Mouse (Mus musculus): Measurements from ENCODE around the gene Zfyve28. TPM values are rescaled to one million over a fixed set of nuclear protein-coding genes. Genes with fewer than 3 reads are reported as not detected.

The Zfyve28 gene
- polyA plus RNA-seq, 1 experiment from 2014 or later, result 0.72 TPM

DNA sequence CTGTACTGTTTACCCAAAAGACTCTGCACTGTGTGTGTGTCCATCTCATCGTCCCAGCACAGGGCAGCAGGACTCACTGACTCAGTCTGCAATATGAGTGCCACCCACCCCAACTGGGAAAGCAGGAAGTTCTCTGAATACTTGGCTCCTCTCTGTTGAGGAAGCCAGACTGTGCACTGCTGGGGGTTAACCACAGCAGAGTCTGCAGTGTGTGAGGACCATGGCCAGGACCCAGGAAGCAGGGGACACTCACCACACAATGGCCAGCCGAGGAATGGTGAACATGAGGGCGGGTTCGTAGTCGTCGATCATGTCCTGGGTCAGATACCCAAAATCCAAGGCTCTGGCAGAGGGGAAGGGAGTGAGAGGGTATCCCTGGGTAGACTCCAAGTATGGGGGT, 56.3 kb downstream of the Zfyve28 start:
- no peak for ATAC-seq (replicated peaks; ENCODE audit: extremely low read depth, insufficient read depth, low FRiP score)
- H3K27ac ChIP-seq (ENCODE audit: low read length), result peak overlapping the region; percentile 17; the same call in 1 of the 2 replicates
- H3K4me3 ChIP-seq (ENCODE audit: low read length), result no peak overlapping the region
- no peaks in the 10 kb centered on the region for H3K9me3 ChIP-seq (replicated peaks; ENCODE audit: control insufficient read depth, low read length)
- 83% methylated on average over 6 of the region's 6 CpGs for WGBS
- no peaks in the 10 kb centered on the region for H3K27me3 ChIP-seq (ENCODE audit: control insufficient read depth, insufficient read depth, low read length)
- H3K9ac ChIP-seq (ENCODE audit: low read length), result no peak overlapping the region
- peaks cover 7% of the 10 kb centered on the region for H3K4me1 ChIP-seq (ENCODE audit: control insufficient read depth, insufficient read depth, low read length)
- 0 out of 2 replicates have a peak overlapping the region, but pooled peaks have one; percentile 10 for H3K4me2 ChIP-seq (ENCODE audit: low read depth, low read length)
- H3K36me3 ChIP-seq (ENCODE audit: control insufficient read depth, insufficient read depth), result no peaks in the 10 kb centered on the region

DNA sequence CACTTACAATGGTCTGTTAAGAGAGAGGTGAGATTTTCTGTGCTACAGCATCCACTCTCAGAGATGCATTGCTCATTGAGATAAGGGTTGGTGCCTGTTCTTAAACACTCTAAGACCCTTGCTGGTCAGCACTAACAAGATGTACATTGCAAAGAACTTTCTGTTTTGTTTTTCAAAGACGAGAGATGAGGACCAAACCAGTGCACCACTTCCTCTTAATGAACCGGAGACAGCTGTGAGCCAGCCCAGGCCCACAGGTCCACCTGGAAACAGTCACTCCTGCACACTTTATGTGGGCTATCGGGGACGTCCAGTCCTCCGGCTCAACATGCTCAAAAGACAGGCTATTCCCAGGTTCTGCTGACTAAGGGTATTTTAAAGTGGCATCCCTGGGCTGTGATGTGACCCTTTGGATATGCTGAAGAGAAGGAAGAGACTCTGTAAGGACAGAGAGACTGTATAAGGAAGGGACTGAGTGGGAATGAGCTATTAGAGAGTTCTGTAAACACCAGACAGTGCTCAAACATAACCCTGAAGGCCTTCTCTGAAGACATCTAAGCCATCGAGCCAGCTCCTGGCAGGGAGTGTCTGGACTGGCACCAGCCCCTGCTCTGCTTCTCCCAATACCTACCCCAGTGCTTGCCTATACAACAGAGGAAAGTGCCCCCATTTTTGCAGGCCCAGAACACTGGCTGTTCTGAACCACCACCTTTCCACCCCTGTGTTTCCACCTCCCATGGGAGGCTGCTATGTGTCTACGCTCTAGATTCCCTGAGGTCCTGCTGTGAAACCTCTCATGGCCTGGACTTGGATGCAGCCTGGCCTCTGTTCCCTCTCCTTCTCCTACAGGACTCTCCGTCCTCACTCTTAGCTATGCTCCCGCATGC, 57.4 kb downstream of the Zfyve28 start:
- peaks cover 4% of the 10 kb centered on the region; the same call in 1 of the 2 replicates for H3K27me3 ChIP-seq (ENCODE audit: control insufficient read depth, insufficient read depth, low read length)
- H3K9ac ChIP-seq (ENCODE audit: low read length), result no peak overlapping the region
- H3K4me1 ChIP-seq (ENCODE audit: control insufficient read depth, insufficient read depth, low read length), result peaks cover 7% of the 10 kb centered on the region
- ATAC-seq (replicated peaks; ENCODE audit: extremely low read depth, insufficient read depth, low FRiP score), result no peak
- no peaks in the 10 kb centered on the region for H3K36me3 ChIP-seq (ENCODE audit: control insufficient read depth, insufficient read depth)
- peak overlapping the region; percentile 5; the same call in 1 of the 2 replicates for H3K4me2 ChIP-seq (ENCODE audit: low read depth, low read length)
- H3K4me3 ChIP-seq (ENCODE audit: low read length), result no peak overlapping the region
- no peaks in the 10 kb centered on the region for H3K9me3 ChIP-seq (replicated peaks; ENCODE audit: control insufficient read depth, low read length)
- 63% methylated on average over 9 of the region's 9 CpGs for WGBS
- H3K27ac ChIP-seq (ENCODE audit: low read length), result peak overlapping the region; percentile 30; the same call in 1 of the 2 replicates

DNA sequence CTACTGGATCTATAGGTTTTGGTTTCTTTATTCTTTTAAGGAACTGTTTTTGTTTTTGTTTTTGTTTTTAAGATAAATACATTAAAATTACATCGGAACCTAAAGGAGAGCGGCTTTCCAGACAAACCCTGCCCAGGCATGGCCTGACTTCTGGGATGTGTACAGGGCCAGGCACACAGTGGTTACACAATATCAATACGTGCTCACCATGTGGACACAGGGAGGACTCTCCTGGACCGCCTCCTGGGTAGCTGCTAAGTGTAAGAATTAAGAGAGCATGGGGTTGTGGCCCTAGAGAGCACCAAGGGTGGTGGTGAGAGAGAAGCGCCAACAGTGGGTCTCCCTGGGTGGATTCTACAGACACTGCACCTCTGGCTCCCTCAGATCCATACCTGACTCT, 58.7 kb downstream of the Zfyve28 start:
- no peak overlapping the region for H3K4me2 ChIP-seq (ENCODE audit: low read depth, low read length)
- 94% methylated on average over 5 of the region's 5 CpGs for WGBS
- peaks cover 4% of the 10 kb centered on the region; the same call in 1 of the 2 replicates for H3K27me3 ChIP-seq (ENCODE audit: control insufficient read depth, insufficient read depth, low read length)
- H3K4me3 ChIP-seq (ENCODE audit: low read length), result no peak overlapping the region
- H3K4me1 ChIP-seq (ENCODE audit: control insufficient read depth, insufficient read depth, low read length), result peaks cover 7% of the 10 kb centered on the region
- H3K9me3 ChIP-seq (replicated peaks; ENCODE audit: control insufficient read depth, low read length), result no peaks in the 10 kb centered on the region
- H3K9ac ChIP-seq (ENCODE audit: low read length), result no peak overlapping the region
- no peak for ATAC-seq (replicated peaks; ENCODE audit: extremely low read depth, insufficient read depth, low FRiP score)
- H3K36me3 ChIP-seq (ENCODE audit: control insufficient read depth, insufficient read depth), result no peaks in the 10 kb centered on the region
- H3K27ac ChIP-seq (ENCODE audit: low read length), result no peak overlapping the region

DNA sequence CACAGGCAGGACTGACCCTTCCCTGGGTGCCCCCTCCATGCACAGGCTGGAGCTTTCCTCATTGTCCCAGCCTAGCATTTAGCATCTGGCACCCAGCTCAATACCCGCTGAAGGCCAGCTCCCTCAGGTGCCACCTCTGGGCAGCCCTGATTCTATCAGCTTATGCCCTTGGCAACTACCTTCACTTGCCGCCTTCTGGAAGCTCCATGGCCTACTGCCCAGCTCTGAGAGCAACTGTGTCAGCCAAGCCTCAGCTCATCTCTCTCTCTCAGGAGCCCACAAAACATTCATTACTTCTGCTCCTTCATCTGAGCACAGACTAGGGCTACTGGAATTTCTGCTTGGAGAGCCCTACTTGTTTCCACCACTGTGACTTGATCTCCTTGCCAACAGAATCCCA, 62.7 kb downstream of the Zfyve28 start:
- 78% methylated on average over 2 of the region's 2 CpGs for WGBS
- Histone ChIP-seq H3K27ac (ENCODE audit: low read length) (no peak overlapping the region), H3K36me3 (ENCODE audit: control insufficient read depth, insufficient read depth) (no peaks in the 10 kb centered on the region), H3K9me3 (replicated peaks; ENCODE audit: control insufficient read depth, low read length) (no peaks in the 10 kb centered on the region), H3K27me3 (ENCODE audit: control insufficient read depth, insufficient read depth, low read length) (peaks cover 6% of the 10 kb centered on the region), H3K4me3 (ENCODE audit: low read length) (no peak overlapping the region), H3K9ac (ENCODE audit: low read length) (no peak overlapping the region), H3K4me2 (ENCODE audit: low read depth, low read length) (no peak overlapping the region), H3K4me1 (ENCODE audit: control insufficient read depth, insufficient read depth, low read length) (peaks cover 7% of the 10 kb centered on the region)
- ATAC-seq (replicated peaks; ENCODE audit: extremely low read depth, insufficient read depth, low FRiP score), result no peak

DNA sequence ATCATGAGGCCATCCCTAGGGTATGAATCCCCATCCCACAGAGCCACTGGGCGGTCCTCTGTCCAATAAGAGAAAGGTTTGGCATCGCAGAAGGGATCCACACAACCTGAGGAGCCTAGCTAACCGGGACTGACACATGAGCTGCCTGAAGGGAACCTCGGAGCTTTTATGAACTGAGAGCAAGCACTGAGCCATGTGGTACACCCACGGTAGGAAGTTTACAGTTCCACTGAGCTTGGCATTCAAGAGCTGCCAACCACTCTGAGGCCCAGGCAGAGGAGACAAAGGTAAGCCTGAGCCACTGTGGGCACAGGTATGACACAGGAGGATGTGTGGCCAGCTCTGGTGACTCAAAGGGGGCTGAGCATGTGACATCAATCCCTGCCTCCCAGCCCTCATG, 63.7 kb downstream of the Zfyve28 start:
- Histone ChIP-seq H3K9me3 (replicated peaks; ENCODE audit: control insufficient read depth, low read length) (no peaks in the 10 kb centered on the region), H3K27me3 (ENCODE audit: control insufficient read depth, insufficient read depth, low read length) (peaks cover 6% of the 10 kb centered on the region), H3K4me2 (ENCODE audit: low read depth, low read length) (no peak overlapping the region), H3K9ac (ENCODE audit: low read length) (no peak overlapping the region), H3K4me1 (ENCODE audit: control insufficient read depth, insufficient read depth, low read length) (no peaks in the 10 kb centered on the region), H3K27ac (ENCODE audit: low read length) (no peak overlapping the region), H3K36me3 (ENCODE audit: control insufficient read depth, insufficient read depth) (no peaks in the 10 kb centered on the region), H3K4me3 (ENCODE audit: low read length) (no peak overlapping the region)
- 83% methylated on average over 5 of the region's 5 CpGs for WGBS
- no peak for ATAC-seq (replicated peaks; ENCODE audit: extremely low read depth, insufficient read depth, low FRiP score)

DNA sequence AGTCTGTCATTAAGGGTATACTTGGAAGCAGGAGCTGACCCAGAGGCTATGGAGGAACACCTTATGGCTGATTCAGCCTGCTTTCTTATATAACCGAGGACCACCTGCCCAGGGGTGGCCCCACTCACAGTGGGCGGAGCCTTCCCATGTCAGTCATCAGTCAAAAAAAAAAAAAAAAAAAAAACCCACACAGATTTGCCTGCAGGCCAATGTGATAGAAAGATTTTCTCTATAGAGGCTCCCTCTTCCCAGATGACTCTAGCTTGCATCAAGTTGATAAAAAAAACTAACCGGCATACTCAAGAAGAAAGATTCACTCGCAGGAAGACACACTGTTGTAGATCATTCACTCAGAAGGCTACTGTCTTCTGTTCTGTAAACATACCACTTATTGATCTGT, 68.2 kb downstream of the Zfyve28 start:
- H3K27me3 ChIP-seq (ENCODE audit: control insufficient read depth, insufficient read depth, low read length), result peaks cover 4% of the 10 kb centered on the region
- WGBS, result 82% methylated on average over 4 of the region's 4 CpGs
- no peak overlapping the region for H3K4me2 ChIP-seq (ENCODE audit: low read depth, low read length)
- H3K9ac ChIP-seq (ENCODE audit: low read length), result no peak overlapping the region
- no peak overlapping the region for H3K4me3 ChIP-seq (ENCODE audit: low read length)
- no peaks in the 10 kb centered on the region for H3K9me3 ChIP-seq (replicated peaks; ENCODE audit: control insufficient read depth, low read length)
- peaks cover 20% of the 10 kb centered on the region for H3K4me1 ChIP-seq (ENCODE audit: control insufficient read depth, insufficient read depth, low read length)
- no peak overlapping the region for H3K27ac ChIP-seq (ENCODE audit: low read length)
- H3K36me3 ChIP-seq (ENCODE audit: control insufficient read depth, insufficient read depth), result no peaks in the 10 kb centered on the region
- no peak for ATAC-seq (replicated peaks; ENCODE audit: extremely low read depth, insufficient read depth, low FRiP score)

DNA sequence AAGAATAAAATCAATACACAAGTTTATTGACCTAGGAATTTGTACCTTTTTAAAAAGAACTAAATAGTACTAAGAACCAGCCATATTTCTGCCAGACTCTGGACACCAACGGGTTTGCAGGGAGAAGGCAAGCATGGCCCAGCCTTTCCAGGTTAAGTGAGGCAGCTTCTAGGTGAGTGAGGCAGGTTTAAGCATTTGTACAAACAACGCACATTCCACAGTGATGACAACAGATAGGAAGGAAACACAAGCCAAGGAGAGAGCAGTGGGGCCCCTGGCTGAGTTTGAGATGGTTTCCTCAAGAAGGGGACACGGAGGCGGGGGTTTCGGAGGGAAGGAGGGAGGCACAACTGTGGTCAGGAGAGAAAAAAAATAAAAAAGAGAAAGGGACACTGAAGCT, 69.6 kb downstream of the Zfyve28 start:
- H3K9ac ChIP-seq (ENCODE audit: low read length), result no peak overlapping the region
- peaks cover 4% of the 10 kb centered on the region for H3K27me3 ChIP-seq (ENCODE audit: control insufficient read depth, insufficient read depth, low read length)
- WGBS, result 58% methylated on average over 5 of the region's 5 CpGs
- no peak overlapping the region for H3K4me3 ChIP-seq (ENCODE audit: low read length)
- H3K4me2 ChIP-seq (ENCODE audit: low read depth, low read length), result no peak overlapping the region
- ATAC-seq (replicated peaks; ENCODE audit: extremely low read depth, insufficient read depth, low FRiP score), result no peak
- no peaks in the 10 kb centered on the region for H3K36me3 ChIP-seq (ENCODE audit: control insufficient read depth, insufficient read depth)
- peaks cover 24% of the 10 kb centered on the region for H3K4me1 ChIP-seq (ENCODE audit: control insufficient read depth, insufficient read depth, low read length)
- H3K9me3 ChIP-seq (replicated peaks; ENCODE audit: control insufficient read depth, low read length), result no peaks in the 10 kb centered on the region
- no peak overlapping the region for H3K27ac ChIP-seq (ENCODE audit: low read length)

DNA sequence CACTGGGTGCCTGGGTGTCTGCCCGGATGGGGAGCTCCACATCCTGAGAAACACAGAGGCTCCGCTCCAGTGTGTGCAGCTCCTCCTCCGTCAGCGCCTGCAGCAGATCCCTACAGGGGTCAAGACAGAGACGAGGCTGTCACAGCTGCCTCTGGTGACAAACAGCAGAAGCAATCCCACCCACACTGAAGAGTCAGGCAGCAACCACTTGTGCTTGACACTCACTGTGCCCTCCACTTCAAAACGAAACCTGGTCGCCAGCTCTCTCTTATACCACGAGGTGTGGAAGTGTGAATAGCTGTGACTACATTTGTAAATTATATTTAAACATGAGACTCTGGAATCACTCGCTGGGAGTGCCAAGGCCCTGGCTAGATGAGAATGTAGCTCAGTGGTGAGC, 70.5 kb downstream of the Zfyve28 start:
- Histone ChIP-seq H3K27me3 (ENCODE audit: control insufficient read depth, insufficient read depth, low read length) (peaks cover 2% of the 10 kb centered on the region), H3K27ac (ENCODE audit: low read length) (peak overlapping the region; percentile 50; the same call in 1 of the 2 replicates), H3K4me2 (ENCODE audit: low read depth, low read length) (peak overlapping the region; percentile 36), H3K4me1 (ENCODE audit: control insufficient read depth, insufficient read depth, low read length) (peaks cover 28% of the 10 kb centered on the region), H3K9me3 (replicated peaks; ENCODE audit: control insufficient read depth, low read length) (no peaks in the 10 kb centered on the region), H3K4me3 (ENCODE audit: low read length) (no peak overlapping the region), H3K9ac (ENCODE audit: low read length) (peak overlapping the region; percentile 35; the same call in 1 of the 2 replicates), H3K36me3 (ENCODE audit: control insufficient read depth, insufficient read depth) (no peaks in the 10 kb centered on the region)
- 25% methylated on average over 9 of the region's 9 CpGs for WGBS
- ATAC-seq (replicated peaks; ENCODE audit: extremely low read depth, insufficient read depth, low FRiP score), result peak; percentile 94

DNA sequence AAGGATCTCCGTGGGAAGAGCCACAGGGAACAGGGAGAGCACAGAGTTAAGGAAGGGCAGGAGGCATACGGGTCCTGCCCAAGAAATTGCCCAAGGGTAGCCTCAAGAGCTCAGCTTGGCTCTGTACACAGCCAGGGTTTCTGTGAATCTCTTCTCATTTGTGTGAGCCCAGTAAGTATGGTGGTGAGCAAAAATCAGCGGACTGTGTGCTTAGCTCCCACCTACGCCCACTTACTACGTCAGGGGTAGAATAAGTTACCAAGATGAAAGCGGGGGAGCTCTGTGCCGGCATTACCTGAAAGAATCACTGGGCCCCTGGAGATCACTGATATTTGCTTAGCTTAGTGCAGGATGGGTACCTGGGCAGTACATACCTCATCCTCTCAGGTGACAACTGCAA, 72.2 kb downstream of the Zfyve28 start:
- 87% methylated on average over 7 of the region's 7 CpGs for WGBS

More for the DNA sequence above, 72.2 kb downstream of the Zfyve28 start:
- ATAC-seq (replicated peaks; ENCODE audit: extremely low read depth, insufficient read depth, low FRiP score), result no peak
- peaks cover 5% of the 10 kb centered on the region for H3K27me3 ChIP-seq (ENCODE audit: control insufficient read depth, insufficient read depth, low read length)
- H3K9ac ChIP-seq (ENCODE audit: low read length), result no peak overlapping the region
- no peaks in the 10 kb centered on the region for H3K36me3 ChIP-seq (ENCODE audit: control insufficient read depth, insufficient read depth)
- peaks cover 28% of the 10 kb centered on the region for H3K4me1 ChIP-seq (ENCODE audit: control insufficient read depth, insufficient read depth, low read length)
- no peak overlapping the region for H3K4me2 ChIP-seq (ENCODE audit: low read depth, low read length)
- H3K4me3 ChIP-seq (ENCODE audit: low read length), result no peak overlapping the region
- H3K27ac ChIP-seq (ENCODE audit: low read length), result no peak overlapping the region
- H3K9me3 ChIP-seq (replicated peaks; ENCODE audit: control insufficient read depth, low read length), result no peaks in the 10 kb centered on the region
